Mouse (Mus musculus): ENCODE results near the gene Eif3l.
A peak's percentile ranks its signal among the peaks of the same experiment; 100 is the strongest.

Eif3l gene

DNA sequence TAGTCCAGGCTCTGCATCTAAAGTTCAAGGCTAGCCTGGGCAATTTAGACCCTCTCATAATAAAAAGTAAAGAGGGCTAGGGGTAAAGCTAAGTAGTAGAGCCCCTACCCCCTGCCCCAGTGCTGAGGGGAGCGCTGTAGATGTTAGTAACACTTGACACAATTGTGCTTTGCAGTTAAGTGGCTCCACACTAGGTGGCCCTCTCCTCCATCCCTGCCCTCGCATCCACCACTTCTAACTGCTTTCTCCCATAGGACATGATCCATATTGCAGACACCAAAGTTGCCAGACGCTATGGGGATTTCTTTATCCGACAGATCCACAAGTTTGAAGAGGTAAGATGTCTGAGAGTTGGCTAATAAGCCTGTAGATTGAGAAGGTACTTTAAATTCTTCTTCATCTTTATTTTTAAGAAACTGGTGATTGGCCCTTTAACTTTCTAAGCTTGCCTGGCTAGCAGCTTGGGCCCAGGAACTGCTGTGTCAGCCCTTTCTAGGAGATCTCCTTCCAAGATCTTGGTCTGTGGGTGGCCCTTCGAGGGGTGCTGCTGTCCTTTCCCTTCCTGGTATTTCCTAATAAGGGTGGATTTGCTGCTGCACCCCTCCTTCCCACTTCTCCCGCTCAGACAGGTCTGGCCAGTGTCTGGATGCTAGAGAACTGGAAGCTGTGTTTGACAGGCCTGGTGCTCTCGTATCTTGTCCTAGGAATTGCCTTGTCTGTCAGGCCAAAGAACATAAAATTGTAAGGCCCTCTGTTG lies 18.3 kb downstream of the Eif3l start:
- peak; percentile 28 to 54 for DNase-seq

DNA sequence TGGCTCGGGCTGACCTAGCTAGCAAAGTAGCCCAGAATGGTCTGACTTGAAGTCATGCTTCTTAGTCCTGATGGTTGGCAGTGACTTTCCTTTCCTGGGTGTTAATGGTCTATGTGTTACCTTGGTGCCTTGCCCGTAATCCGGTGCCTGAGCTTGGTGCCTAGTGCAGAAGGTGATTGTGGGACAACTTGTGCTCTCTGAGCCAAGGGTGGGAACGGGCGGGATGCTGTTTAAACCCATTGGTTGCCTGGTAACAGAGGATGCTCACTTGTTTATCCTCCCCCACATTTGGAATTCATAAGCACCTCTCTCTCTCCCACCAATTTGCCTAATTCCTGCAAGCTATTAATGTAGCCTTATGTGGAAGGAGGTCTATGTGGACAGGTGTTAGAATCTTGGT lies 20.5 kb downstream of the Eif3l start:
- no peak for DNase-seq

DNA sequence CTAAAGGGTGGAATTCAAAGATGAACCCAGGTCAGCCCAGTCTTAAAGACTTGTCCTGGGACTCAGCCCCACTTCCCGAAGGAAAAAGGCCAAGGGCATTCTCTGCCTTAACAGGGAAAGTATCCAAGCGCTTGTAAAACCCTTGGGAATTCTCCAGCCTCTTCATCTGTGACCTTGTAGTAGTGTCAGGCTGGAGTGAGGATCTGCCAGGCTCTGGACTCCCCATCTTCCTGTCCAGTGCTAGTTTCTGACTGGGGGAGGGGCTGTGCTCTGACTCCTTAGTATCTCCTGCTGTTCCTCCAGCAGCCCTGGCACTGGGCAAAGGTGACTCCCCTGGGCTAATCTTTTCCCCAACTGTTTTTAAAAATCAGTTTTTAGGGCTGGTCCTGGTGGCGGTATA lies 21.6 kb downstream of the Eif3l start:
- DNase-seq, result no peak

DNA sequence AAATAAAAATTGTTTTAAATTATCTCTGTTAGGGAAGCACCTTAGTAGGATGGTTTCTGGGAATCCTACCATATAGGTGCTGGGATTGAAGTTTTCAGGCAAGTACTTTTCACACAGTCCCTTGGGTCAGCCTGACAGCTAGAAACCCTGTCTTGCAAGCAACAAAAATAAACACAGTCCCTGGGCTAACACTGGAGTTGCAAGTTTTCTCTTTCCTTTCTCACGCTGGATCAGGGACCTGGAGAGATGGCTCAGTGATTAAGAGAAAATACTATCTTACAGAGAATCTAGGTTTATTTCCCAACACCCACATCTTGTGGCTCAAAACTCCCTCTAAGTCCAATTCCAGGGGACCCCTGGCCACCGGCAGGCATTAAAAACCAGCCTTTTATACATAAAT lies 22.2 kb downstream of the Eif3l start:
- DNase-seq, result no peak

DNA sequence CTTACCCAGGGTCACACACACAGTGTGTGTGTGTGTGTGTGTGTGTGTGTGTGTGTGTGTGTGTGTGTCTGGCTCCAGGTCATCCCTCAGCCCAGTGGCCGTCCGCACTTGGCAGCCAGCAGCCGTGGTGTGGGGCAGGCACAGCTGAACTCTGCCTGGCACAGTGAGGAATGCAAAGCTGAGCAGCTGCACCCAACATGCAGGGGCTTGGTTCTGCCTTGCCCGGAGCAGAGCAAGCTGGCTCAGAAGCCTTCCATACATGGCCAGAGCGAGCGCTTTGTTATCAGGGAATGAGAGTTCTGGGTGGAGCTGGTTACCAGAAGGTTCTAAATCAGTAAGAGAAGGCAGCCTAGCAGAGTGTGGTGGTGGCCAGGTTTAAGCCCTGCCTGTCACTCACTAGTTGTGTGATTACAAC lies 22.6 kb downstream of the Eif3l start:
- DNase-seq, result peak in 1 of 2 experiments; percentile 43

DNA sequence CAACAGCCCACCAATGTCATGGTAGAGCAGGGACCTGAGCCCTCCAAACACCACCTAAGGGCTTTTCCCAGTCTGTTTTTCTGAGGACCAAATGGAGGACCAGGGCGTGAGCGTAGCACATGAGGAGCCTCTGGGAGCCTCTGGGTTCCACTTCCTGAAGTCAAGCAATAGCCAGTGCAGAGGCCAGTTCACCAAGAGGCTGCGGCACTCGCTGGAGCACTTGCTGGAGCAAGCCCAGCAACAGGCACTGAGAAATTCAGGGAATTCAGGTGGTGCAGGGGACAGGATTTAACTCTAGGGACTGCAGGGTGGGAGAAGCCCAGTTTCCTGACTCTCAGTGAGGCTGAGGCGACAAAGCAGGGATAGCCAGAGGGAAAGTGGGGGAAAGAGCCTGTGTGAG lies 23.2 kb downstream of the Eif3l start:
- DNase-seq, result no peak

DNA sequence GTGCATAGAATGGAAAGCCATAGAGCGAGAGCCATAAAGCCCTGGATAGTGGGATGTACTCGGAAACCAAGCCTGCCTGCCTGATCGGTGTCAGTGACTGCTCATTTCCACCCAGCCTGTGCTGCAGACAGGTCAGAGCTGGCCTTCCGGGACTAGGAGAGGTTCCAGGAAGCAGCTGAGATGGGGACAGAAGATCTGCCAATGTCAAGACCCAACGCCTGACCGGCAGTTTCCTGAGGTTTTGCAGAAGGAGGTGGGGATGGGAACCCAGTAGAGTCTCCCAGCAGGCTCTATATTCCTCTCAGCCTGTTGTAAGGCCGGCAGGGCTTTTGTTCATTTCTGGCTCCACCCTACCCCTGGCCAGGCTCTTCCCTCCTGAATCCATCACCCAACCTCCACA lies 23.9 kb downstream of the Eif3l start:
- DNase-seq, result no peak

DNA sequence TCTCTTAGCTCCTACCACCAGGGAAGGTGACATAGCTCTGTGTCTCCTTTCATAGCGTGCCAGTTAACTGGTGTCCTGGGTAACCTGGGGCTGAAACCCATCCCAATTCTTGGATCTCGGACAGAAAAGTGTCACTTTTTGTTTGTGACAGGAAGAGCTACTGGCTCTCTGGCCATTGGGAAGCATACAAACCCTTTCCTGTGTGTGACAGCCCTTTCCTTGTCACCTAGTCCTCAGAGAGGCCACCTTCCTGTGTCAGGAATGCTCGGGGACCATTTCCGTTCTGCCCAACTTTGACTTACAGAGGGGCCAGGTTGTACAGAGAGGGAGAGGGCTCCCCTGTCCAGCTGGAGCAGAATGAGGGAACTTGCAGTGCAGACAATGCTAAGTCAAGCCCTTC lies 24.5 kb downstream of the Eif3l start:
- no peak for DNase-seq

DNA sequence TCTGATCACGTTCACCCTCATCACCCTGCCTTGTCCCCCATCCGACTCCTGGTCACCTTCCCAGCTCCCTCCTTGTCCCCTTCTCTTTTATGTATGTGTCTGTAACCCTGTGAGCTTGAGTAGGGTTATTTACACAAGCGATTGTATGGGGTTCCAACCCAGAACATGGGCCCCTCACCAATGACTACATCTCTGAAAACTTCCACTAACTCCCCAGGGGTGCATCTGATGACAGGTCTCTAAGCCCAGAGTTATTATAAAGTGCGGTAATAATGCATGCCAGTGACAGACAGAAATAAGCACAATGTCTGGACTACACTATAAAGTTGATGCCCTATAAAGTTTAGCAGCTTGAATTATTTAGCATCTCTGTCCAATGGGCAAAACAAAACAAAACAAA lies 25.4 kb downstream of the Eif3l start:
- DNase-seq, result no peak

DNA sequence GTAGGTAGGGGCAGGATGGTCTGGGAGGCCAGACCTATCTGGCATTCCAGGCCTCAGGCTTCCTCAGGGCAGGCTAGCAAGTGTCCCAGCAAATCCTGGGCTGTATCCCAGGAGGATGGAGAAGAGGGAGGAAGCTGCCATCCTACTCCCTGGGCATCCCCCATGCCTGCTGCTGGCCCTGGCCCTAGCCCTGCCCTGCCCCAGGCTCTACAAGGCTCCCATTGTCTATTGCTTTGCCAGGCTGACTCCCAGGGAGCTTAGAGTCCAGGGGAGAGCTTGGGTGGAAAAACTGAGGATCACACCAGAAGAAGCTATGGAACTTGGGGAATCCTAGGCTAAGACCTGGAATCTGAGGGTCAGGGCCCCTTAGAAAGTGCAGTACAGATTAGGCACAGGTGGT lies 26.6 kb downstream of the Eif3l start:
- no peak for DNase-seq

DNA sequence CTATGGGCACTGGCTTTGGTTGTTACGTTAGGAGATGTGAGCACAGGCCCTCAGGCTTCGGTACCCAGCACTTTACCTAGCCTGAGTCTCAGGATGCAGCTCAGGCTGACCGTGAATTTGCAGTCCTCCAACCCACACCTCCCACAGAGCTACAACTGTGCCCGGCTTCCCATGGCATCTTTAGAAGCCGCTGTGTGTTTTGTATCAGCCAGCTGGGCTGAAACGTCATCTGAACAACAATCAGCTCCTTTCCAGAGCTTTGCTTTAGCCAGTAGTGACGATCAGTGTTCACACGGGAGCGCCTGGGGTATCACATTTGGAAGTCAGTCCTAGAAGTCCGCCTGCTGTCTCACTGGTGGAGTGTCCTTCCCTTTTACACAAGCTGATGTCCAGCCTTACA lies 28.3 kb downstream of the Eif3l start:
- DNase-seq, result no peak

DNA sequence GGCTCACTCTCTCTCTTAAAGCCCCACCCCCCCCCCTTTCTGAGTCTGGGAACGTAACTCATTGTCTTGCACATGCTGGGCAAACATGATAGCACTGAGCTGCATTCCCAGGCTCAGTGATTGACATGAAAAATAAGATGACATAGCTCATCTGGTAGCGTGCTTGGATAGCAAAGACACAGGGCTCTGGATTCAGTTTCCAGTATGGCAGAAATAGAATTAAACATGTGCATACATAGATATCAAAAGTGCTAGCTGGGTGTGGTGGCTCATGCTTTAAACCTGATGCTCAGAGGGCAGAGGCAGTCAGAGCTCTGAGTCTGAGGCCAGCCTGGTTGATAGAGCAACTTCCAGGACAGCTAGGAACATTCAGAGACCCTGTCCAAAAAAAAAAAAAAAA lies 30.8 kb downstream of the Eif3l start:
- no peak for DNase-seq

DNA sequence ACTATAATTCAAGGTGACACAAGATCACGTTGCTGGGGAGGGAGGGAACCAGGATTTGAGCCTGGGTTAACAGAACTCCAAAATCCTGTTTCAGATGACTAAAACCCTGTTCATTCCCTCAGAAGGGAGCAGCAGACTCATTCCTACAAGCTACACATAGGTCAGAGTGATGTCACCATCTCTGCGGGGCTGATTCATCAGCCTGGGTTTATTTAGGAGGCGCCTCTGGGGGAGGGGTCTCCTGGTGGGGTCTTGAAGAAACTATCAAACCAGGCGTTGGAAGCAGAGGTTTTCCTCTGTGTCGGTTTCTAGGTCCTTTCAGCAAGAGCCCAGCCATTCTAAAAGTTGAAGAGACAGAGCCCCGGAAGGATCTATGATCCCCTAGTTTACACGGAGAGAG lies 33.0 kb downstream of the Eif3l start:
- no peak for DNase-seq

DNA sequence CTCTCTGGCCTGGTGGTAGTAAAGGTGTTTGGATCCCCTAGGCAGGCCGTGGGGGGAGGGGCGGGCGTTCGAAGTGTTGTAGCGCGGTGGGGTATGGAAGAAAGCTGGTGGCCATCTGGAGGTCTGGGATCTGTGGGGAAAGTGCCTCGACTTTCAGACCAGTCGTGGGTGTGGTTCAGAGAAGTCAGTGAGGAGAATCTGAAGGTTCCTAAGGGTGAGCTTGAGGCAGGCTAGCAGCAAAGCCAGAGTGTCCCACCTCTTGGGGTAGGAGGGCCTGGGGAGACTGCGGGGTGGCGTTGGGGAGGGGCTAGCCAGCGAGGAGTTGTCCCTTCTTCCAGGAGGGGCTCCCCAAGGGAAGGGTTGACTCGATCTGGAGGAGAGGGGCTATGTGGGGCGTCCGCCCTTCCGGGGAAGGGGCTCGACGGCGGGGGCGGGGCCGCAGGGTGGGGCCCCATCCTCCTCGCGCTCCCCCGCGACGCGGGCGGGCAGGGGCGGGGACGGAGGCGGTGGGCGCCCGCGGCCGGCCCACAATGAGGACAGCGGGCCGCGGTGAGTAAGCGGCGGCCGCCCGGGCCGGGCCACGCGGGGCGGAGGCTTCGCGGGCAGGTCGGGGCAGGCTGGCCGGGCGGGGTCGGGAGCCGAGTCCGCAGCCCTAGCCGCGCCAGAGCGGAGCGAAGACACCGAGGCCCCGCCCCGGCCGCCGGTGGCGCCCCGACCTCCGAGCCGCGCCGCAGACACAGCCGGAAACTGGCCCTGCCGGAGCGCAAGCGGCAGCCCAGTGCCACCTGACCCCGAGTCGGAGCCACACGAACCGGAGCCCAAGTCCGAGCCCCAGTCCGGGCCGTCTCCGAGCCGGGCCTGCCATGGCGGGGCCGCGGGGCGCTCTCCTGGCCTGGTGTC lies 33.7 kb downstream of the Eif3l start, which contains the start of gene Micall1:
Gene Micall1 (plus strand): TSS at position 478 of the 900 bp plus-strand sequence.
- DNase-seq, result peak; percentile 88 to 89

DNA sequence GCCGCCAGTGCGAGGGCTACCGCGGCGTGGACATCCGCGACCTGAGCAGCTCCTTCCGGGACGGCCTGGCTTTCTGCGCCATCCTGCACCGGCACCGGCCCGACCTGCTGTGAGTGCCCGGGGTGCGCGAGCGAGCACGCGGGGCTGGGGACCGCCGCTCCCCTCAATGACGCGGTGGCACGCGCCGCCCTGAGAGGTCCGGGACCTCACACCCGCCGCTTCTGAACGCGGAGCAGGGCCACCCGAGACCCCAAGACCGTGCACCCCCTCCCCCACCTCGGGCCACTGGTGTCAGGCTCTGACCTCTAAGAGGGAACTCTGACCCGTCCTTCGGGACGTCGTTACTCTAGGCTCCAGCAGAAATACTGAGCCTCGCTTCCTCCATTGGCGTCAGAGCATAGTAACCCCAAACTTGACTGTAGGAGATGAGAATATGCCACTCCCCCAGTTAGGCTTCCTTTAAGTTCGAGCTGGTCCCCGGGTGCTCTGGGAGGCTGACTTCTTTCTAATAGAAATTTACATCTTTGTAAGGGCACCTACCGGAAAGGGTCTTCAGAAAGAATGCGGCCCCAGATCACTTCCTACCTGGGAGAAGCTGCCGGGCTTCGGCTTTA lies 34.4 kb downstream of the Eif3l start:
- no peak for DNase-seq

DNA sequence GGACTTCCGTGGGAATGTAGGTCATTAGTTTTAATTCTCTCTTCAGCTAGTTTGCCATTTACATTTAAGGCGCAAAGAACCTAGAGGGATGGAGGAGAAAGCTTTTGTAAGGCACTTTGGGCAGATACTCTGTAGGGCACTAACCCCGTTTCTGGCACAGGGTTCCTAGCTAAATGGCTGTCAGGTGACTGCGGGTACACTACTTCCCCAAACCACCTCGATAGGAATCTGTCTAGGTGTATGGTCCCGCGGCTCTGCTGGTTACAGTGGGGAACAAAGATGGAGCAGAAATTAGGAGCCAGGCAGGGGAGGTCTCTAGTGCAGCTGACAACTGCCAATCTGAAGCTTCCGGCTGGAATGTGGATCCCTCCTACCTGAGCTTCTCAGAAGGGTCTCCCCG lies 35.1 kb downstream of the Eif3l start:
- no peak for DNase-seq

DNA sequence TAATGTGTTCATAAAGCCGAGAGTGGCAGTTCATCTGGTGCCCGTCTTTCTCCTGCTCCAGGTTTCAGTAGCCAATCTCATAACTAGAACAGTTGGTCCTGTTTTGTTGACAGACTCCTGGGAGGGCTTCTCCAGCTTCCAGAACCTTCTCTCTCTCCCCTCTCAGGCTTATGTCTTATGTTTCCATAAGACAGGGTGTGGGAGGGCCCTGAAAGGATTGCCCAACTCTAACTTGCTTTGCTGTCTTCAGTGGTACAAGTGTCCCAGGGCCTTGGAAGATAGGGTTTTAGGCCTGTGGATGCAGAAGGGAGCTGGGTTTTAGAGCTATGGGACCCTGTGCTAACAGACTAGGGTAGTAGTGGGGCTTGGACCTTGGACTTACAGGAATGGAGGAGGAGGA lies 35.5 kb downstream of the Eif3l start:
- no peak for DNase-seq

DNA sequence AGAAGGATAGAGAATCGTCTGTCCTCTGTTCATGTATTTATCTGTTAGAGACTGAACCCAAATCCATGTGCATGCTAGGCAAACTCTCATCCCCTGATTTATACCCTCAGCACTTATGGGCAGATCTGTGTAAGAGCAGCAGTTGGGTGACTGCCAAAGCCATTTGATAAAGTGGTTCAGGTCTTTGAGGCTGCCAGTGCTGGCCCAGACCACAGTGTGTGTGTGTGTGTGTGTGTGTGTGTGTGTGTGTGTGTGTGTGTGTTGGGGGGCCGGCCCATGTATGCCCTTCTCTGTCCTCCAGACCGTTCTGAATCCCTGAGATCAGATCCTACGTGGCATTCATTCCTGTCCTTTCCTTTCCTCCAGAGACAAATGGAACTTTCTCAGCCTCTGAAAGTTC lies 36.8 kb downstream of the Eif3l start:
- DNase-seq, result no peak

DNA sequence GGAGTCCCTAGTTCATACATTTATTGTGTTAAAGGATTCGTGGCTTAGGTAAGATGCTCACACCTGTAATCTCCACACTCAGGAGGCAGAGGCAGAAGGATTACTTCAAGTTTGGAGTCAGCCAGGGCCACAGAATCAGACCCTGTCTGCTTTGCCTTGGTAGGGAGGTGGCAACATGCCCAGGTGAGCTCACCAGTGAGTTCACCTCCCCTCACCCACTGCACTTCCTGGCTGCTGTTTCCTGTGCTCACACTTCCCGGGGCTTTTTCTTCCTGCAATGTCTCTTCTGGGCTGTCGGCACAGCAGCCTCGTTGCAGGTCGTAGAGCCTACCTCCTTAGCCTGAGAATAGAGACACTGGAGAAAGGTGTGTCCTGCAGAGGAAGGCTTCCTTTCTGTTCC lies 40.3 kb downstream of the Eif3l start:
- DNase-seq, result no peak

DNA sequence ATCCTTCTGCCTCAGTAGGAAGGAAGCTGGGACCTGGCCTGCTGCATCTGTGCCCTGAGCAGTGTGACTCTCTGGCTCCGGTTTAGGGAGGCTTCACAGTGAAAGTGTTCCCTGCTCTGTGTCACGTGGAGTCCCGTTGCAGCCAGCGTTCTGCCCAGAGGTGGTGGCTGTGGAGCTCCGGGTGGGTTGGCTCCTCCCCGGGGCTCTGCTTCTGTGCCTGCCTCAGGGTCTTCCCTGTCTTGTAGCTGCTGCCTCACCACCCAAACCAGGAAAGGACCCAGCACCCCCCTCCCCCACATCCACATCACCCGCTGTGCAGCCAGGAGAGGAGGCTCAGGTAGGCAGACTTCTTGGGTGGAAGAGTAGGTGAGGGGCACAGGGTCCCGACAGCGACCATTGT lies 44.5 kb downstream of the Eif3l start:
- DNase-seq, result no peak

DNA sequence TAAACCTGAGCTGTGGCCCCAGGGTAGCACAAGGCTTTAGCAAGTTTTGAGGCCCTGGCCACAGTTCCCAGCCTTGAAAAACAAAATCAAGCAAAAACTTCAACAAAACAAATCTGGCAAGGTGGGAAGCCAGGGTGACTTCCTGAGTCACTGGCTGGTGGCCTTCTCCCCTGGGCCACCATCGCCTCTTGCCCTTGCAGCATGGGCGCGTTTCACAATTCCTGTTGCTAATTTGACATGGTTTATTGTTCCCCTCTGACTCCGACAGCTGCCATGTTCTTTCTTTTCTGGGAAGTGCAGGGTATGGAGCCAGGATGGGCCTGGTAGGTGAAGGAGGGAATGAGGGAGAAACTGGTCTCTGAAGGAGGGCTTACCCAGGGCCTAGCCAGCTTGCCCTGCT lies 47.1 kb downstream of the Eif3l start:
- no peak for DNase-seq

DNA sequence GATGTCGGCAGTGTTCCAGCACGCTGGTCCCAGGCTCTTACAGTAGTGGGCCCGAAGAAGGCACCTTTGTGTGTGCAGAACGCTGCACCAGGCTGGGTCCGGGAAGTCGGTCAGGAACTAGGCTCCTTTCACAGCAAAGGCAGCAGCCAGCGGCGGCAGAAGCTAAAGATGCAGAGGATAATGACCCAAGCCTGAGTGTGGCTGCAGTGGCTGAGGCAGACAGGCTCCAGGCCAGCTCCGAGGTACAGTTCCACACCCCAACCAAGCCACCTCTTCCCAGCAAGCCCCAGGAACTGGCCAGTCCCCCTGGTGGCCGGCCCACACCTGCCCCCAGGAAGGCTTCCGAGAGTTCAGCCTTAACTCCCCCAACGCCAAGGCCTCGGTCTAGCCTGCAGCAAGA lies 47.6 kb downstream of the Eif3l start:
- no peak for DNase-seq

DNA sequence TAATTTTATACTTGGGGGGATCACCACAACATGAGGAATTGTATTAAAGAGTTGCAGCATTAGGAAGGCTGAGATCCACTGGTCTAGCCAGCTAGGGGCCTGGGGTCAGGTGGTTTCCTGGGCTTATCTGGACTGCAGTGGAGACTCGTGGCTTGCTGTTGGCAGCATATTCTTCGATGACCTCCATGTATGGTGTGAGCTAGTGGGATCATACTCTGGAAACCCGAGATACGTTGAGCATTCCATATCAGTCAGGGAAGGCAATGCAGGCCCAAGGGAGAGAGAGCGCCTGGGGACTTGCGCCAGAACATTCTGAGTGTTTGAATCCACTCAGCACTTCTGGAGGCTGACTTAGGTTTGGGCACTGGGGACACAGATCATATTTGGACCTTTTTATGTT lies 48.8 kb downstream of the Eif3l start:
- no peak for DNase-seq

Measured in cerebellum, postnatal 25 days (tissue).